Mouse (Mus musculus): Measurements from ENCODE around the gene Olfr486.

- TF ChIP-seq CTCF (IDR thresholded peaks at IDR 0.05; ENCODE audit: low read depth) (no peak), EP300 (IDR thresholded peaks at IDR 0.05; ENCODE audit: low read depth) (no peak)
These were observed 24.4 kb upstream of the Olfr486 start for GRCm38 (mm10) chr7:108196938-108197337.

Measured in liver, postnatal 0 days (tissue).